ENCODE assay signal across 19 mouse cellular contexts in the genomic region with DNA sequence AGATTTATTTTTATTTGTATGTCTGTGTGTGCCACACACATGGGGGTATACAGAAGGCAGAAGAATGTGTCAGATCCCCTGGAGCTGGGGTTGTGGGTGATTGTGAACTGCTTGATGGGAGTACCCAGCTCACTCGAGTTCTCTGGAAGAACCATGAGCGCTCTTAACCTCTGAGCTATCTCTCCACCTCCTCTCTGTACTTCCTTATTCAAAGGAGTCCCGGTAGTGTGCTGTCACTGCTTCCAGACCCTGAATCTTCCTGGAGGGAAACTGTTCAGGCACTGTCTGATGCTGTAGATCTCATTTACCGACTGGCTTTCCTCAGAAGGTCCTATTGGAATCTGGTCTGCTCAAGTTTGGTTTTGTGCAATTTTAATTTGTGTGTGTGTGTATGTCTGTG.
"Had no signal": no experiment of that assay in that cellular context is flagged by ENCODE, and none has a peak within 500 bp of the region (broad histone marks: within the 10 kb centered on the region; RNA-seq: fewer than 3 reads in every experiment).

No protein-coding gene starts in this region.

- H3K4me3 ChIP-seq: layer of hippocampus, adult 2 months; limb, embryonic 15.5 days; neural tube, embryonic 12.5 days; neural tube, embryonic 15.5 days had no signal

- H3K36me3 ChIP-seq: limb, embryonic 15.5 days; neural tube, embryonic 12.5 days; neural tube, embryonic 15.5 days had no signal

- H3K9me3 ChIP-seq: limb, embryonic 15.5 days; neural tube, embryonic 12.5 days; neural tube, embryonic 15.5 days had no signal

- H3K4me2 ChIP-seq: limb, embryonic 15.5 days; liver, embryonic 11.5 days; lung, embryonic 14.5 days; midbrain, embryonic 11.5 days; neural tube, embryonic 12.5 days; neural tube, embryonic 15.5 days had no signal

- DNase-seq: kidney, adult 18-20 months; kidney, adult 9 months; kidney, postnatal 25 days; layer of hippocampus, adult 9-11 months; liver, postnatal 0 days; lung, embryonic 14.5 days; midbrain, embryonic 14.5 days; thymus, adult 18-20 months; thymus, postnatal 36 days had no signal

- H3K9ac ChIP-seq: limb, embryonic 15.5 days; liver, embryonic 14.5 days; liver, postnatal 0 days; lung, embryonic 14.5 days; neural tube, embryonic 12.5 days; neural tube, embryonic 15.5 days had no signal

- H3K27me3 ChIP-seq: limb, embryonic 15.5 days; neural tube, embryonic 12.5 days; neural tube, embryonic 15.5 days had no signal

- H3K27ac ChIP-seq: layer of hippocampus, adult 2 months; limb, embryonic 15.5 days; liver, embryonic 14.5 days; macrophage; neural tube, embryonic 12.5 days; neural tube, embryonic 15.5 days had no signal

- ATAC-seq: intestine, embryonic 16.5 days; liver, postnatal 0 days; lung, postnatal 0 days had no signal
